Mouse (Mus musculus) spleen, postnatal 4 days (tissue): ENCODE results near the gene Atf6b.

Experiments
- DNase-seq, 2 experiments: peaks; one replicate each; pipeline ENCODE4 v3.0.0; 2022; ENCODE audit warnings: low spot score in 2 of 2

Atf6b gene

GRCm38 (mm10) chr17:34692906-34693305 is 46.0 kb downstream of the Atf6b start:
- no peak for DNase-seq

GRCm38 (mm10) chr17:34699575-34700408 is 52.8 kb downstream of the Atf6b start:
- no peak for DNase-seq

- DNase-seq = no peak
These were observed 53.7 kb downstream of the Atf6b start for GRCm38 (mm10) chr17:34700671-34701071.
